Mouse (Mus musculus) intestine, embryonic 14.5 days (tissue): ENCODE results near the gene 4930415O20Rik. TPM values are rescaled to one million over a fixed set of nuclear protein-coding genes. Genes with fewer than 3 reads are reported as not detected.

Experiments used
- ATAC-seq: fragments of 200-750 bp; cut with Nextera tagmentation; replicated peaks from 2 replicates; pipeline ENCODE4 v1.8.0; 2017; ENCODE audit warnings: low read depth, moderate number of reproducible peaks, moderate TSS enrichment, moderate library complexity; ENCODE audit not compliant: low FRiP score, low TSS enrichment
- DNase-seq: peaks from one replicate; pipeline ENCODE4 v3.0.0-alpha.2; 2018; ENCODE audit warnings: low spot score
- H3K27ac ChIP-seq: fragments of 300-500 bp; sonication (generic); 2 replicates; pipeline ENCODE4 v1.5.1; 2014; ENCODE audit warnings: low read depth, mild to moderate bottlenecking, control low read depth
- H3K27me3 ChIP-seq: fragments of 300-500 bp; sonication (generic); replicated peaks from 2 replicates; pipeline ENCODE4 v1.6.1; 2014; ENCODE audit warnings: low read length, control low read depth; ENCODE audit not compliant: control insufficient read depth, insufficient read depth
- H3K36me3 ChIP-seq: fragments of 300-500 bp; sonication (generic); 2 replicates; pipeline ENCODE4 v1.6.1; 2014; ENCODE audit warnings: low read length, control low read depth; ENCODE audit not compliant: control insufficient read depth, insufficient read depth
- H3K4me1 ChIP-seq: fragments of 300-500 bp; sonication (generic); replicated peaks from 2 replicates; pipeline ENCODE4 v1.6.1; 2014; ENCODE audit warnings: low read length, control low read depth, mixed read lengths; ENCODE audit not compliant: control insufficient read depth, insufficient read depth
- H3K4me2 ChIP-seq: fragments of 300-500 bp; sonication (generic); 2 replicates; pipeline ENCODE4 v1.6.1; 2014; ENCODE audit warnings: low read length
- H3K4me3 ChIP-seq: fragments of 300-500 bp; sonication (generic); 2 replicates; pipeline ENCODE4 v1.5.1; 2014; ENCODE audit warnings: low read depth, low read length, control low read depth, mixed read lengths
- H3K9ac ChIP-seq: fragments of 300-500 bp; sonication (generic); 2 replicates; pipeline ENCODE4 v1.6.1; 2014; ENCODE audit warnings: mild to moderate bottlenecking, low read length
- H3K9me3 ChIP-seq: fragments of 300-500 bp; sonication (generic); 2 replicates; pipeline ENCODE4 v1.6.1; 2016; ENCODE audit warnings: low read length, control low read depth; ENCODE audit not compliant: control insufficient read depth
- WGBS: fragments of 180-500 bp; shearing (Covaris S2); extraction: QIAGEN DNeasy Blood & Tissue Kit; methylation state at CpG from one replicate; pipeline ENCODE4 v1.1.7; 2014; 5-methylcytosine and 5-hydroxymethylcytosine counted together
- polyA plus RNA-seq: library from polyadenylated mRNA; unstranded; fragments of >200 nt; fragmentation: Nextera tagmentation; extraction: Ambion mirVana; gene quantifications from 2 replicates; pipeline ENCODE4 v1.2.1, GENCODE M21; 2014

Gene 4930415O20Rik
- polyA plus RNA-seq, 1 experiment from 2014 or later = 0.35 TPM

GRCm38 (mm10) chr15:98594193-98594592 lies 23.4 kb downstream of the 4930415O20Rik start:
- H3K27me3 ChIP-seq = no peaks in the 10 kb centered on the region
- H3K4me1 ChIP-seq = no peaks in the 10 kb centered on the region
- ATAC-seq (no peak), DNase-seq (no peak)
- H3K4me3 ChIP-seq = no peak overlapping the region
- WGBS = 83% methylated on average over 19 of the region's 19 CpGs
- no peak overlapping the region for H3K4me2 ChIP-seq
- H3K9ac ChIP-seq = no peak overlapping the region
- H3K9me3 ChIP-seq = no peaks in the 10 kb centered on the region
- H3K36me3 ChIP-seq = peaks cover 93% of the 10 kb centered on the region
- H3K27ac ChIP-seq = no peak overlapping the region

GRCm38 (mm10) chr15:98595049-98595448 lies 24.2 kb downstream of the 4930415O20Rik start:
- 90% methylated on average over 5 of the region's 5 CpGs for WGBS
- Histone ChIP-seq H3K27me3 (no peaks in the 10 kb centered on the region), H3K9me3 (no peaks in the 10 kb centered on the region), H3K4me3 (no peak overlapping the region), H3K4me2 (no peak overlapping the region), H3K27ac (no peak overlapping the region), H3K4me1 (no peaks in the 10 kb centered on the region), H3K36me3 (peaks cover 96% of the 10 kb centered on the region), H3K9ac (no peak overlapping the region)
- no peak for DNase-seq
- no peak for ATAC-seq

- no peaks in the 10 kb centered on the region for H3K9me3 ChIP-seq
- H3K9ac ChIP-seq = no peak overlapping the region
- H3K27me3 ChIP-seq = no peaks in the 10 kb centered on the region
- H3K27ac ChIP-seq = no peak overlapping the region
- ATAC-seq (no peak), DNase-seq (no peak)
- H3K4me3 ChIP-seq = no peak overlapping the region
- no peak overlapping the region for H3K4me2 ChIP-seq
- H3K36me3 ChIP-seq = peaks cover 97% of the 10 kb centered on the region
- 95% methylated on average over 14 of the region's 14 CpGs for WGBS
- H3K4me1 ChIP-seq = 0 out of 2 replicates have a peak, but pooled peaks cover 3% of the 10 kb centered on the region
These were observed 25.8 kb downstream of the 4930415O20Rik start for GRCm38 (mm10) chr15:98596609-98597008.

GRCm38 (mm10) chr15:98600036-98600709 lies 29.4 kb downstream of the 4930415O20Rik start:
- peaks cover 26% of the 10 kb centered on the region for H3K4me1 ChIP-seq
- H3K4me2 ChIP-seq = no peak overlapping the region
- WGBS = 91% methylated on average over 12 of the region's 12 CpGs
- H3K9me3 ChIP-seq = no peaks in the 10 kb centered on the region
- no peaks in the 10 kb centered on the region for H3K27me3 ChIP-seq
- DNase-seq (no peak), ATAC-seq (no peak)
- H3K4me3 ChIP-seq = no peak overlapping the region
- no peak overlapping the region for H3K27ac ChIP-seq
- peaks cover 89% of the 10 kb centered on the region for H3K36me3 ChIP-seq
- no peak overlapping the region for H3K9ac ChIP-seq

GRCm38 (mm10) chr15:98601832-98602190 lies 31.0 kb downstream of the 4930415O20Rik start:
- Histone ChIP-seq H3K4me3 (0 out of 2 replicates have a peak overlapping the region, but pooled peaks have one; percentile 18), H3K4me1 (peaks cover 39% of the 10 kb centered on the region), H3K9me3 (no peaks in the 10 kb centered on the region), H3K4me2 (peak overlapping the region; percentile 45), H3K27ac (no peak overlapping the region), H3K27me3 (no peaks in the 10 kb centered on the region), H3K36me3 (peaks cover 72% of the 10 kb centered on the region), H3K9ac (no peak overlapping the region)
- 78% methylated on average over 7 of the region's 7 CpGs for WGBS
- ATAC-seq = no peak
- DNase-seq = no peak

GRCm38 (mm10) chr15:98602191-98602881 lies 31.5 kb downstream of the 4930415O20Rik start:
- peak overlapping the region; percentile 18; the same call in 1 of the 2 replicates for H3K4me3 ChIP-seq
- no peaks in the 10 kb centered on the region for H3K9me3 ChIP-seq
- peak overlapping the region; percentile 58 for H3K27ac ChIP-seq
- ATAC-seq (no peak; the same call in 1 of the 2 replicates), DNase-seq (no peak)
- 53% methylated on average over 13 of the region's 13 CpGs for WGBS
- peak overlapping the region; percentile 23 for H3K9ac ChIP-seq
- H3K36me3 ChIP-seq = peaks cover 67% of the 10 kb centered on the region
- H3K27me3 ChIP-seq = no peaks in the 10 kb centered on the region
- peak overlapping the region; percentile 45 for H3K4me2 ChIP-seq
- H3K4me1 ChIP-seq = peaks cover 44% of the 10 kb centered on the region

- no peak overlapping the region for H3K9ac ChIP-seq
- peaks cover 60% of the 10 kb centered on the region for H3K36me3 ChIP-seq
- H3K4me1 ChIP-seq = peaks cover 51% of the 10 kb centered on the region
- DNase-seq (no peak), ATAC-seq (peak; percentile 26)
- no peaks in the 10 kb centered on the region for H3K9me3 ChIP-seq
- peak overlapping the region; percentile 45 for H3K4me2 ChIP-seq
- peak overlapping the region; percentile 6; the same call in 1 of the 2 replicates for H3K4me3 ChIP-seq
- 47% methylated on average over 4 of the region's 4 CpGs for WGBS
- H3K27me3 ChIP-seq = no peaks in the 10 kb centered on the region
- H3K27ac ChIP-seq = no peak overlapping the region
These were observed 32.2 kb downstream of the 4930415O20Rik start for GRCm38 (mm10) chr15:98602921-98603458.

- H3K27me3 ChIP-seq = no peaks in the 10 kb centered on the region
- ATAC-seq (no peak), DNase-seq (no peak)
- peaks cover 51% of the 10 kb centered on the region for H3K36me3 ChIP-seq
- H3K4me3 ChIP-seq = no peak overlapping the region
- H3K4me1 ChIP-seq = peaks cover 55% of the 10 kb centered on the region
- H3K27ac ChIP-seq = no peak overlapping the region
- WGBS = 90% methylated on average over 24 of the region's 24 CpGs
- H3K4me2 ChIP-seq = no peak overlapping the region
- no peaks in the 10 kb centered on the region for H3K9me3 ChIP-seq
- no peak overlapping the region for H3K9ac ChIP-seq
These were observed 33.3 kb downstream of the 4930415O20Rik start for GRCm38 (mm10) chr15:98604041-98604575.
